Mouse (Mus musculus) heart, adult 2 months (tissue): ENCODE data around the gene Abca4. TPM values are rescaled to one million over a fixed set of nuclear protein-coding genes. Genes with fewer than 3 reads are reported as not detected.

Source experiments
- DNase-seq, 2 experiments: peaks; one replicate each; pipeline ENCODE4 v3.0.0; 2021
- H3K27ac ChIP-seq: fragments of 200-600 bp; 2 replicates; pipeline ENCODE4 v1.8.1; 2022
- H3K27me3 ChIP-seq: fragments of 200-500 bp; 2 replicates; pipeline ENCODE4 v1.6.1; 2012; ENCODE audit warnings: mild to moderate bottlenecking, low read length, inconsistent platforms, mixed read lengths; ENCODE audit not compliant: control insufficient read depth, insufficient read depth
- H3K36me3 ChIP-seq: fragments of 200-500 bp; 2 replicates; pipeline ENCODE4 v1.6.1; 2012; ENCODE audit warnings: low read length, inconsistent platforms; ENCODE audit not compliant: control insufficient read depth, insufficient read depth
- H3K4me1 ChIP-seq: fragments of 200-500 bp; 2 replicates; pipeline ENCODE4 v1.6.1; 2011; ENCODE audit warnings: low read length; ENCODE audit not compliant: control insufficient read depth, insufficient read depth
- H3K4me3 ChIP-seq: fragments of 200-600 bp; 2 replicates; pipeline ENCODE4 v1.8.1; 2022
- H3K79me2 ChIP-seq: fragments of 200-500 bp; replicated peaks from 2 replicates; pipeline ENCODE4 v1.6.1; 2012; ENCODE audit warnings: mild to moderate bottlenecking, inconsistent platforms, low read length, moderate library complexity, mixed read lengths; ENCODE audit not compliant: control insufficient read depth, insufficient read depth
- H3K9ac ChIP-seq: fragments of 200-500 bp; 2 replicates; pipeline ENCODE4 v1.6.1; 2012; ENCODE audit warnings: low read depth, mild to moderate bottlenecking, control low read depth, inconsistent platforms, low read length, mixed read lengths
- CTCF ChIP-seq: fragments of 200-600 bp; IDR thresholded peaks from 2 replicates; pipeline ENCODE4 v1.8.1; 2022; ENCODE audit warnings: antibody characterized with exemption, mild to moderate bottlenecking, moderate library complexity
- EP300 ChIP-seq: fragments of 200-500 bp; IDR thresholded peaks from 2 replicates; pipeline ENCODE4 v1.6.1; 2011; ENCODE audit warnings: low read depth, low read length, control low read depth; ENCODE audit not compliant: insufficient read depth
- POLR2A ChIP-seq: fragments of 200-500 bp; IDR thresholded peaks from 2 replicates; pipeline ENCODE4 v1.6.1; 2011; ENCODE audit warnings: mild to moderate bottlenecking, low read depth, low read length, control low read depth; ENCODE audit not compliant: insufficient read depth
- WGBS: fragments of 180-500 bp; shearing (Covaris S2); methylation state at CpG from one replicate; pipeline ENCODE4 v1.1.7; 2018; 5-methylcytosine and 5-hydroxymethylcytosine counted together
- intact Hi-C: fragments of 180-260 bp; cut with DNase I; formaldehyde crosslinking; loops from one replicate; pipeline ENCODE4 v1.15.1; 2025
- polyA plus RNA-seq: library from polyadenylated mRNA; depleted of rRNA; stranded (reverse); fragments of >200 nt; gene quantifications from 2 replicates; pipeline ENCODE4 v1.2.3, GENCODE M21; 2012
- total RNA-seq, 2 experiments: library from RNA; stranded (reverse); gene quantifications; 2 replicates each; pipeline ENCODE4 v1.2.3; 2021

Abca4 gene
- total and polyA plus RNA-seq, 3 experiments: 1.6 to 2.6 (median 2.3) TPM

DNA sequence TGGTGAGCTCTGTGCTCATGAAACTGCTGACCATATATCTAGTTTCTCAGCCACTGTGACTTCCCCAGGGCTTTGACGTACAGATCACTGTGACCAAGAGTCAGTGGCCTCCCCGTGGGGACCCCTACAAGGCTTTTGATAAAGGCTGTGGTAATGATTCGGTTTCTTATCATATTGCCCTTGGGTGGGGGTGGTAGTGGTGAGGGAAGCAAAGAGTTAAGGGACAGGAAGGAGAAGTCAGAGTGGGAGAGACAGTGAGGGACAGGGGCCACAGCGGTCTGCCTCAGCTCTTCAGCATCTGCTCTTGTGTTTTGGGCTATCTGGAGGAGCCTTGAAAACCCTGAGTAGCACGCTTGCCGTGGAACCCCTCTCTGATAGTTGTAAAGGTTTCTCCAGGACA is 46.1 kb downstream of the Abca4 start:
- TF ChIP-seq EP300 (no peak), CTCF (no peak), POLR2A (no peak)
- H3K4me1 ChIP-seq: peaks cover 6% of the 10 kb centered on the region
- H3K27ac ChIP-seq: no peak overlapping the region
- H3K9ac ChIP-seq: no peak overlapping the region
- H3K27me3 ChIP-seq: no peaks in the 10 kb centered on the region
- 74% methylated on average over 6 of the region's 6 CpGs for WGBS
- intact Hi-C loops: loop anchor here (5.0 kb wide), 1 partner anchor 88 kb away; no protein-coding TSS in a partner anchor
- no peak for DNase-seq
- no peaks in the 10 kb centered on the region for H3K79me2 ChIP-seq
- no peaks in the 10 kb centered on the region for H3K36me3 ChIP-seq
- no peak overlapping the region for H3K4me3 ChIP-seq

DNA sequence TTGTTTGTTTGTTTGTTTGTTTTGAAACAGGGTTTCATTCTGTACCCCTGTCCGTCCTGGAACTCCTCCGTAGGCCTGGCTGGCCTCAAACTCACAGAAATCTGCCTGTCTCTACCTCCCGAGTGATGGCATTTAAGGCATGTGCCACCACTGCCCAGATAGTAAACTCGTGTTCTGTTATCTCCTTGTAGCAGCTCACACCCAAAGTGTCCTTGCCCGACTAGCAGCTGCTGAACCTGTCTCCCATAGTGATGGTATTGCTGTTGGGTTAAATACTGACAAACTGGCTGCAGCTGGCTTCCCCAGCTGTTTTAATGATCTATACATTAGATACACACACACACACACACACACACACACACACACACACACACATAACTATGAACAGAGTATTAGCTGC is 55.5 kb downstream of the Abca4 start:
- intact Hi-C loops: loop anchor here (5.0 kb wide), 1 partner anchor 52 kb away; no protein-coding TSS in a partner anchor

DNA sequence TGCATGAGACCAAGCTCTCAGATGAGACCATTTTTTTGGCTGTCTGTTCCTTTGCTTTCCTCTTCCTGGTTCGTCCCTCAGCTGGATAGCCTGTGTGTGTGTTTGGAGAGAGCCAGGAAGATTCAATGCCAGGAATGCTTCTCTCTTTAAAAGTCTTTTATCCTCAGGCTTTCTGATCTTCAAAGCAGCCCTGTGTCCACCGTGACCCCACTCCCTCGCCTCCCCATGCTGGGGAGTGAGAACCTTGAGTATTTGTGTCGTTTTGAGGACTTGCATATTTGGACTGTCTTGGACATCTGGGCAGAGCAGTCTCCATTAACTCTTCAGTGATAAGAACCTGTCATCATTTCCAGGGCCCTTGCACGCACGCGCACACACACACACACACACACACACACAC is 57.8 kb downstream of the Abca4 start:
- TF ChIP-seq CTCF (no peak), EP300 (no peak), POLR2A (no peak)

More for the DNA sequence above, 55.5 kb downstream of the Abca4 start:
- Histone ChIP-seq H3K79me2 (no peaks in the 10 kb centered on the region), H3K9ac (no peak overlapping the region), H3K4me1 (peaks cover 9% of the 10 kb centered on the region), H3K27me3 (no peaks in the 10 kb centered on the region), H3K27ac (no peak overlapping the region), H3K4me3 (no peak overlapping the region), H3K36me3 (no peaks in the 10 kb centered on the region; the same call in 1 of the 2 replicates)
- no peak for DNase-seq
- 62% methylated on average over 5 of the region's 5 CpGs for WGBS
- TF ChIP-seq CTCF: no peak
- TF ChIP-seq POLR2A: no peak
- no peak for TF ChIP-seq EP300

DNA sequence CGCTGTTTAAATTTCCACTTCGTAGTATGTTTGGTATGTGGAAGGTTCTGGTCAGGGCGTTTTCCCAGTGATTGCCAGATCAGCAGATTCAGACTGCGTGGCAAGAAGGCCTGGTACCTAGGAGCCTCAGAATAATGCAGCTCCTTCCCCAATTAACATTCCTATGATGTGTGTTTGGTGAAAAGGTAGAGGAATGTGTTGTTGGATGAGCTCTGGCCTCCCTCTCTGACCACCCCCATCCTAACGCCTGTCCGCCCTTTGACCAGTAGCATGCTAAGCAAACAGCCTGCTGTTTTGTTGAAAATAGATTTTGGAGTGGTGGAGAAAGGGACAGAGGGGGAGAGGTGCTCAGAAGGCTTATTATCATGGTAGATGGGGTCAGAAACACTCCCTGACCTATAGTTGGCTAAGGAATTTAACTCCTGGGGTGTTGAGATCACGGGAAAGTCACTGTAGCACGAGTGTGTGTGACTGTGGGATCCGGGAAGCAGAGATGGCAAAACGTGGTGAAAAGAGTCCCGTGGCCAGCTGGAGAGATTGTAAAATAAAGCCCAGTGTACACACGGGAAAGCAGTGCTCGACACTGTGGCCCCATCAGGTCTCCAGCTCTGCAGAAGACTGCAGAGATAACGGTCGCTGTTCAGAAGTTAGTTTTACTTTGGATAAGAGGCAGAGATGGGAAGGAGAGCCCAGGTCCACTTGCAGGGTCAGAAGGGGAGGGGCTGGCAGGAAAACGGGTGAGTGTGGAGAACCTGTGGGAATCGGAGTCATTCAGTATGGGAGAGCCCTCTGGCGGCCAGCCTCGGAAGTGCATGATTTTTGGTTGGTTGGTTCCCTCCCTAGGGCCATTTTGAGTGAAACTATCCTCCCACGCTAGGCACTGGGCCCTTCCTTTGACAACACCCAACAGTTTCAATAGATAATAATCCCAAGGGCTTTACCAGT is 59.9 kb downstream of the Abca4 start:
- Histone ChIP-seq H3K4me3 (peak overlapping the region; percentile 39; the same call in 1 of the 2 replicates), H3K36me3 (no peaks in the 10 kb centered on the region), H3K9ac (no peak overlapping the region), H3K4me1 (peaks cover 3% of the 10 kb centered on the region), H3K27me3 (no peaks in the 10 kb centered on the region), H3K79me2 (no peaks in the 10 kb centered on the region), H3K27ac (peak overlapping the region; percentile 62)
- intact Hi-C loops: loop anchor here (1.0 to 5.0 kb wide), 6 partner anchors 18 to 219 kb away; no protein-coding TSS in a partner anchor
- WGBS: 28% methylated on average over 20 of the region's 20 CpGs
- peak; percentile 87 to 93 for DNase-seq
- TF ChIP-seq CTCF (no peak; the same call in 1 of the 2 replicates), POLR2A (0 out of 2 replicates have a peak, but pooled peaks have one; percentile 32), EP300 (peak; percentile 91; the same call in 1 of the 2 replicates)

More for the DNA sequence above, 57.8 kb downstream of the Abca4 start:
- Histone ChIP-seq H3K36me3 (no peaks in the 10 kb centered on the region; the same call in 1 of the 2 replicates), H3K27ac (no peak overlapping the region), H3K9ac (no peak overlapping the region), H3K79me2 (no peaks in the 10 kb centered on the region), H3K4me1 (peaks cover 5% of the 10 kb centered on the region), H3K27me3 (no peaks in the 10 kb centered on the region), H3K4me3 (no peak overlapping the region)
- DNase-seq: no peak
- intact Hi-C loops: loop anchor here (5.0 kb wide), 1 partner anchor 55 kb away; no protein-coding TSS in a partner anchor
- WGBS: 44% methylated on average over 7 of the region's 7 CpGs

DNA sequence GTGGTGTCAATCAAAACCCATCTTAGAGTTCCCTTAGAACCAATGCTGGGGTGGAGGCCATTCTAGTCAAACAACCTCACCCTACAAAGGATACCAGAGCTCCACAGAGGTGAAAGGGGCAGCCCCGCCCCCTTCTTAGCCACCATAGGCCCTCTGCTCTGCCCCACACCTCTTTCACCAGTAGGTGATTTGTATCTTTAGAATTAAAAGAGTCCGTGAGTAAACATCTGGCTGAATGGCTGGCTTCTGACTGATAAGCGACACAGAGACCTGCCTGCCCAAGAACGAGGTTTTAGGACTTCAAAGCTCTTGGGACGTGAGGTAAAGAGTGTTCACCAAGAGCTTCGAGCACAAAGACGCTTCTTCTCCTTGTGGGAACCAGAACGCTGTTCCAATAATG is 62.7 kb downstream of the Abca4 start:
- no peaks in the 10 kb centered on the region for H3K27me3 ChIP-seq
- no peak for DNase-seq
- 61% methylated on average over 8 of the region's 8 CpGs for WGBS
- no peaks in the 10 kb centered on the region for H3K79me2 ChIP-seq
- peaks cover 3% of the 10 kb centered on the region for H3K4me1 ChIP-seq
- H3K27ac ChIP-seq: peak overlapping the region; percentile 71
- intact Hi-C loops: loop anchor here (1.0 kb wide), 1 partner anchor 13 kb away; no protein-coding TSS in a partner anchor
- TF ChIP-seq POLR2A (no peak), EP300 (no peak), CTCF (no peak)
- H3K36me3 ChIP-seq: no peaks in the 10 kb centered on the region
- no peak overlapping the region for H3K4me3 ChIP-seq
- H3K9ac ChIP-seq: no peak overlapping the region
